19 mouse cellular contexts compared by ENCODE assay signal in genomic region chr16:24807565-24807964, GRCm38 (mm10).
"Had no signal": no experiment of that assay in that cellular context is flagged by ENCODE, and none has a peak within 500 bp of the region (broad histone marks: within the 10 kb centered on the region; RNA-seq: fewer than 3 reads in every experiment).

No protein-coding gene starts in this region.

- ATAC-seq: hindbrain, embryonic 16.5 days; inflammation-experienced regulatory T-cells, adult 6 months; intestine, embryonic 15.5 days; intestine, postnatal 0 days had no signal

- DNase-seq: gastrocnemius, postnatal 14 days; gastrocnemius, postnatal 36 days; heart, adult 2 months; heart, postnatal 10 days; heart, postnatal 4 days; kidney, adult 18-20 months; kidney, adult 8-10 months; kidney, postnatal 10 days; kidney, postnatal 25 days; kidney, postnatal 4 days; liver; liver, embryonic 13.5 days had no signal

- H3K27me3 ChIP-seq: heart, embryonic 12.5 days; hindbrain, embryonic 12.5 days; intestine, embryonic 15.5 days; limb, embryonic 12.5 days; liver, embryonic 13.5 days had no signal
